In the genomic region with DNA sequence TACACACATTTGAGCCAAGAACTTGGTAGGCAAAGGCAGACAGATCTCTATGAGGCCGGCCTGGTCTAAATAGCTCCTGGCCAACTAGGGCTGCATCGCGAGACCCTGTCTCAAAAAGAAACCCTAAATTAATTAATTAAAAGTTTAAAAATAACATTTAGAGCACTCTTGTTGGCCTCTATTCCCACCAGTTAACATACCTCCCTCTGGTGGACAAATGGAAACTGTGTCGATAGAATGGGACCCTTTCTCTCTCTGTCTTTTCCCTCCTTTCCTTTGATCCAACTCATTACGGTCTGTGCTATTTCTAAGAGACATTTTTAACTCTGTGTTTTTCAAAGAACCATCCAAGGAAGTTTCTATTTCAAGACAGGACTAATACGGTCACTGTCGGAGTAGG, we compare ENCODE assay signal across 15 mouse cellular contexts. TPM values are rescaled to one million over a fixed set of nuclear protein-coding genes. Genes with fewer than 3 reads are reported as not detected.
A peak's percentile ranks its signal among the peaks of the same experiment; 100 is the strongest.
DNase-seq lines count a peak whose midpoint lies in the region; ATAC-seq and TF ChIP-seq lines count a peak whose summit lies in the region.
"Had no signal": no experiment of that assay in that cellular context is flagged by ENCODE, and none has a peak within 500 bp of the region (broad histone marks: within the 10 kb centered on the region; RNA-seq: fewer than 3 reads in every experiment).

No protein-coding gene starts in this region.

- ATAC-seq in lung, embryonic 14.5 days (ENCODE audit: insufficient read depth), result no peak
- ATAC-seq: midbrain, embryonic 15.5 days had no signal

- TF ChIP-seq CTCF in gastrocnemius, adult 2 months (IDR thresholded peaks at IDR 0.05), result peak; percentile 56
- TF ChIP-seq CTCF in lung, embryonic 14.5 days (IDR thresholded peaks at IDR 0.05; ENCODE audit: low read depth), result peak; percentile 49

- no peak for DNase-seq in gastrocnemius, adult 2 months
- no peak for DNase-seq in gastrocnemius, postnatal 14 days
- DNase-seq in lung, embryonic 14.5 days, result peak; percentile 28
- DNase-seq in lung, adult 18-20 months, result no peak
- peak; percentile 16 for DNase-seq in Muller cell, postnatal 12 days (ENCODE audit: inconsistent ontology term)
- DNase-seq in retina, embryonic 14.5 days (ENCODE audit: low spot score), result peak; percentile 46
- DNase-seq in kidney, postnatal 10 days, result no peak
- DNase-seq in spleen, postnatal 4 days (ENCODE audit: low spot score in 2 of 2), result no peak
- DNase-seq: cerebellum, adult 9-10 months; kidney, adult 9 months; lung, postnatal 4 days; spleen, adult 18-20 months had no signal

- no peaks in the 10 kb centered on the region for H3K9me3 ChIP-seq in lung, embryonic 14.5 days (ENCODE audit: low read depth, low read length)
- H3K9me3 ChIP-seq: hindbrain, embryonic 13.5 days; midbrain, embryonic 15.5 days; neural tube, embryonic 12.5 days had no signal

- H3K9ac ChIP-seq in lung, embryonic 14.5 days, result no peak overlapping the region
- H3K9ac ChIP-seq: hindbrain, embryonic 13.5 days; midbrain, embryonic 15.5 days; neural tube, embryonic 12.5 days had no signal

- no peaks in the 10 kb centered on the region for H3K36me3 ChIP-seq in lung, embryonic 14.5 days (ENCODE audit: insufficient read depth)
- H3K36me3 ChIP-seq: hindbrain, embryonic 13.5 days; midbrain, embryonic 15.5 days; neural tube, embryonic 12.5 days had no signal

- H3K27me3 ChIP-seq in lung, embryonic 14.5 days (ENCODE audit: insufficient read depth, low read length), result no peaks in the 10 kb centered on the region
- H3K27me3 ChIP-seq: midbrain, embryonic 15.5 days; neural tube, embryonic 12.5 days had no signal

- H3K27ac ChIP-seq in gastrocnemius, adult 2 months, result no peak overlapping the region
- no peak overlapping the region for H3K27ac ChIP-seq in lung, embryonic 14.5 days (ENCODE audit: low read depth)
- H3K27ac ChIP-seq: hindbrain, embryonic 13.5 days; midbrain, embryonic 15.5 days; neural tube, embryonic 12.5 days had no signal

- H3K4me2 ChIP-seq in lung, embryonic 14.5 days, result no peak overlapping the region
- H3K4me2 ChIP-seq: hindbrain, embryonic 13.5 days; midbrain, embryonic 15.5 days; neural tube, embryonic 12.5 days had no signal

- H3K4me3 ChIP-seq in gastrocnemius, adult 2 months, result no peak overlapping the region
- H3K4me3 ChIP-seq in lung, embryonic 14.5 days (ENCODE audit: low read depth, low read length), result no peak overlapping the region
- H3K4me3 ChIP-seq: hindbrain, embryonic 13.5 days; midbrain, embryonic 15.5 days; neural tube, embryonic 12.5 days had no signal

- H3K4me1 ChIP-seq in lung, embryonic 14.5 days (ENCODE audit: insufficient read depth), result peaks cover 4% of the 10 kb centered on the region; the same call in 1 of the 2 replicates

- WGBS in lung, embryonic 14.5 days, result 55% methylated on average over 7 of the region's 7 CpGs

- intact Hi-C loops in gastrocnemius, adult 2 months (cut with DNase I), result loop anchor here (10.0 kb wide), 1 partner anchor 206 kb away; no protein-coding TSS in a partner anchor
- intact Hi-C loops in gastrocnemius, postnatal 14 days (cut with DNase I; ENCODE audit: low total_unique reads), result no loop called here

RNA-seq across cellular contexts. Expression of gene Ube2t, which starts 1.7 kb away (rescaled TPM):
- 10 to 100 TPM in 1 of 2 experiments, 1 to 10 TPM in 1; 4.3 to 11.4 TPM for total RNA-seq in gastrocnemius, adult 2 months (2021)
- 10 to 100 TPM in 1 of 2 experiments, 1 to 10 TPM in 1; 5.8 to 11.5 TPM for total RNA-seq in gastrocnemius, postnatal 14 days (2021)
- polyA plus RNA-seq in lung, embryonic 14.5 days (2014; fragmentation: Nextera tagmentation; extraction: Ambion mirVana), result 32.6 and 36.4 TPM in 2 replicates

RNA-seq across cellular contexts. Expression of gene Ppp1r12b, which starts 4.9 kb away (rescaled TPM):
- 100 to 1,000 TPM; 172 to 212 TPM for total RNA-seq in gastrocnemius, adult 2 months (2021)
- 100 to 1,000 TPM; 183 to 217 TPM for total RNA-seq in gastrocnemius, postnatal 14 days (2021)
- polyA plus RNA-seq in lung, embryonic 14.5 days (2014; fragmentation: Nextera tagmentation; extraction: Ambion mirVana), result 11.5 and 12.9 TPM in 2 replicates

Comparison
In these comparisons a context has a peak if more than half of its experiments do, and no peak if none do; other contexts are left out.
1. DNase-seq: peak in lung, embryonic 14.5 days (single experiment), Muller cell, postnatal 12 days (single experiment) and retina, embryonic 14.5 days (single experiment); none in gastrocnemius, adult 2 months (single experiment), gastrocnemius, postnatal 14 days (single experiment), lung, adult 18-20 months (0 of 2), kidney, postnatal 10 days (single experiment) and spleen, postnatal 4 days (0 of 2).